Mouse (Mus musculus) CH12.LX (cell line): Measurements from ENCODE around the gene Spg11.

Experiments
- BHLHE40 ChIP-seq: IDR thresholded peaks from 2 replicates; pipeline ENCODE4 v1.6.1; 2011; ENCODE audit warnings: mild to moderate bottlenecking, low read depth, low read length, improper control_type of control experiment
- CTCF ChIP-seq, 2 experiments: IDR thresholded peaks in 1 of 2; conservative IDR thresholded peaks in 1 of 2; 2 replicates each; pipeline ENCODE4 v1.5.1; 2011 to 2012; ENCODE audit warnings: low read depth in 2 of 2, low read length in 2 of 2, improper control_type of control experiment in 1 of 2, inconsistent platforms in 1 of 2, mild to moderate bottlenecking in 1 of 2, moderate library complexity in 1 of 2
- MAZ ChIP-seq: IDR thresholded peaks from 2 replicates; pipeline ENCODE4 v1.6.1; 2012; ENCODE audit warnings: low read depth, mild to moderate bottlenecking, inconsistent platforms, low read length, improper control_type of control experiment, moderate library complexity
- MYC ChIP-seq: IDR thresholded peaks from 2 replicates; pipeline ENCODE4 v1.6.1; 2011; ENCODE audit warnings: low read depth, mild to moderate bottlenecking, improper control_type of control experiment, low read length
- NRF1 ChIP-seq: IDR thresholded peaks from 2 replicates; pipeline ENCODE4 v1.6.1; 2014; ENCODE audit warnings: low read depth, mild to moderate bottlenecking, inconsistent platforms, low read length, improper control_type of control experiment, moderate library complexity
- ZMIZ1 ChIP-seq: IDR thresholded peaks from 2 replicates; pipeline ENCODE4 v1.6.1; 2012; ENCODE audit warnings: low read depth, mild to moderate bottlenecking, inconsistent platforms, low read length, improper control_type of control experiment
- ZNF384 ChIP-seq: IDR thresholded peaks from 2 replicates; pipeline ENCODE4 v1.6.1; 2012; ENCODE audit warnings: low read depth, low read length, improper control_type of control experiment, inconsistent platforms

DNA sequence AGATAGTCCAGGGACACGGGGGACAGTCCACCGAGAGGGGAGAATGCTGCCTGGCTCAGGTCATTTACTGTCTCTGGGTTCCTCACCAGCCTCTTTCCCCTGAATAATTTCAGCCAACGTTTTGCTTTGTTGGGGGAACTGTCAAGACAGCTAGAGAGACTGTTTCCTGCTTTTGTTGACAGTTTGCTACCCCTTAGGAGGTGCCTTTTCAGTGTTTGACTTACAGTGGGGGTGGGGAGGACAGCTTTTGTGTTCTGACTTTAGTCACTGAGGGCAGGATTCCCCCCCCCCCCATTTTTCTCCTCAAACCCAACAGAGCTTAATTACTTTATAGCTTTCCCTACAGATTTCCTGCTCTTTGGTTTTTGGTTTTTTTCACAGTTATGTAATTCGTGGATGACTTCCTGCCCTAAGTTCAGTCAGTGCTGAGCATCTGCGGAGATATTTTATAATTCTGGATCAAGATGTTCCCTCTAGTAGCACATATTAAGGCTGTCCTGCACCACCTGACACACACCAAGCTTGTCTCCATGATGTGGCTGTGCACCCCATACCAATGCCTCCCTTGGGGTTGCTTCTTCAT is 8.7 kb upstream of the Spg11 start:
- TF ChIP-seq CTCF (conservative IDR thresholded peaks at IDR 0.05 in 1 of 2, IDR thresholded peaks at IDR 0.05 in 1 of 2; ENCODE audit: low read depth in 2 of 2, low read length in 2 of 2): no peak
- no peak for TF ChIP-seq NRF1
- no peak for TF ChIP-seq ZNF384
- no peak for TF ChIP-seq ZMIZ1
- no peak for TF ChIP-seq MYC
- TF ChIP-seq BHLHE40: no peak
- TF ChIP-seq MAZ: no peak
